In genomic region chr9:123525095-123525494, GRCm38 (mm10) we compare ENCODE assay signal across 7 mouse cellular contexts. TPM values are rescaled to one million over a fixed set of nuclear protein-coding genes. Genes with fewer than 3 reads are reported as not detected.
DNase-seq lines count a peak whose midpoint lies in the region; TF ChIP-seq lines count a peak whose summit lies in the region.

No protein-coding gene starts in this region.

- no peak overlapping the region for H3K4me3 ChIP-seq in left cerebral cortex, adult 2 months

- H3K27ac ChIP-seq in left cerebral cortex, adult 2 months: 0 out of 2 replicates have a peak overlapping the region, but pooled peaks have one; percentile 19

- intact Hi-C loops in left cerebral cortex, adult 2 months (cut with DNase I): loop anchor here (1.0 kb wide), 1 partner anchor 75 kb away; no protein-coding TSS in a partner anchor

- peak; percentile 87 for TF ChIP-seq CTCF in left cerebral cortex, adult 2 months (IDR thresholded peaks at IDR 0.05)

- DNase-seq in left cerebral cortex, adult 2 months (ENCODE audit: extremely low spot score in 1 of 2, low spot score in 2 of 2): peak; percentile 53 to 63
- DNase-seq in left cerebral cortex, adult 11 months (ENCODE audit: low spot score): no peak
- peak; percentile 74 for DNase-seq in T-cell, adult 2 months (ENCODE audit: low spot score)
- DNase-seq in cerebellum, postnatal 36 days: peak; percentile 65 to 73
- DNase-seq in induced T-regulatory cell, adult 2 months (ENCODE audit: low read depth): peak; percentile 93
- DNase-seq in mesoderm, embryonic 11.5 days (ENCODE audit: low read depth, low spot score): peak; percentile 79
- peak; percentile 61 to 73 for DNase-seq in spleen, postnatal 36 days (ENCODE audit: low spot score in 2 of 2)

RNA-seq across cellular contexts. Expression of gene Sacm1l, which starts 4.5 kb away (rescaled TPM):
- 10 to 100 TPM; 62.2 to 62.3 TPM for total RNA-seq in left cerebral cortex, adult 2 months (2021)

RNA-seq across cellular contexts. Expression of gene Limd1, which starts 46.6 kb away (rescaled TPM):
- 1 to 10 TPM; 6.2 to 7.8 TPM for total RNA-seq in left cerebral cortex, adult 2 months (2021)
